Mouse (Mus musculus) forebrain, embryonic 11.5 days (tissue): Measurements from ENCODE around the gene Gm9821. TPM values are rescaled to one million over a fixed set of nuclear protein-coding genes. Genes with fewer than 3 reads are reported as not detected.

ENCODE experiments used
- ATAC-seq: fragments of 200-750 bp; cut with Nextera tagmentation; replicated peaks from 2 replicates; pipeline ENCODE4 v1.8.0; 2017; ENCODE audit warnings: moderate TSS enrichment; ENCODE audit not compliant: low FRiP score
- DNase-seq: peaks from one replicate; pipeline ENCODE4 v3.0.0-alpha.2; 2017; ENCODE audit warnings: low spot score
- H3K27ac ChIP-seq: fragments of 300-500 bp; sonication (generic); 2 replicates; pipeline ENCODE4 v1.5.1; 2014; ENCODE audit warnings: low read depth, low read length
- H3K27me3 ChIP-seq: fragments of 300-500 bp; sonication (generic); 2 replicates; pipeline ENCODE4 v1.6.1; 2014; ENCODE audit warnings: mild to moderate bottlenecking, low read length, mixed read lengths; ENCODE audit not compliant: control insufficient read depth, insufficient read depth
- H3K36me3 ChIP-seq: fragments of 300-500 bp; sonication (generic); 2 replicates; pipeline ENCODE4 v1.6.1; 2014; ENCODE audit warnings: mild to moderate bottlenecking, low read length, moderate library complexity, mixed read lengths; ENCODE audit not compliant: control insufficient read depth, insufficient read depth
- H3K4me1 ChIP-seq: fragments of 300-500 bp; sonication (generic); replicated peaks from 2 replicates; pipeline ENCODE4 v1.6.1; 2014; ENCODE audit warnings: low read length, mixed read lengths; ENCODE audit not compliant: control insufficient read depth, insufficient read depth
- H3K4me2 ChIP-seq: fragments of 300-500 bp; sonication (generic); 2 replicates; pipeline ENCODE4 v1.6.1; 2014; ENCODE audit warnings: low read depth, mild to moderate bottlenecking, low read length, moderate library complexity, mixed read lengths; ENCODE audit not compliant: severe bottlenecking
- H3K4me3 ChIP-seq: fragments of 300-500 bp; sonication (generic); 2 replicates; pipeline ENCODE4 v1.5.1; 2014; ENCODE audit warnings: low read depth, low read length
- H3K9ac ChIP-seq: fragments of 300-500 bp; sonication (generic); 2 replicates; pipeline ENCODE4 v1.6.1; 2014; ENCODE audit warnings: low read length
- H3K9me3 ChIP-seq: fragments of 300-500 bp; sonication (generic); 2 replicates; pipeline ENCODE4 v1.6.1; 2016; ENCODE audit warnings: low read length, mixed read lengths; ENCODE audit not compliant: control insufficient read depth
- WGBS: fragments of 180-500 bp; shearing (Covaris S2); extraction: QIAGEN DNeasy Blood & Tissue Kit; methylation state at CpG from one replicate; pipeline ENCODE4 v1.1.7; 2014; 5-methylcytosine and 5-hydroxymethylcytosine counted together
- polyA plus RNA-seq: library from polyadenylated mRNA; unstranded; fragments of >200 nt; fragmentation: Nextera tagmentation; extraction: Ambion mirVana; gene quantifications from 2 replicates; pipeline ENCODE4 v1.2.1, GENCODE M21; 2014

Gm9821 gene
- polyA plus RNA-seq, 1 experiment from 2014 or later, result 0.90 TPM

DNA sequence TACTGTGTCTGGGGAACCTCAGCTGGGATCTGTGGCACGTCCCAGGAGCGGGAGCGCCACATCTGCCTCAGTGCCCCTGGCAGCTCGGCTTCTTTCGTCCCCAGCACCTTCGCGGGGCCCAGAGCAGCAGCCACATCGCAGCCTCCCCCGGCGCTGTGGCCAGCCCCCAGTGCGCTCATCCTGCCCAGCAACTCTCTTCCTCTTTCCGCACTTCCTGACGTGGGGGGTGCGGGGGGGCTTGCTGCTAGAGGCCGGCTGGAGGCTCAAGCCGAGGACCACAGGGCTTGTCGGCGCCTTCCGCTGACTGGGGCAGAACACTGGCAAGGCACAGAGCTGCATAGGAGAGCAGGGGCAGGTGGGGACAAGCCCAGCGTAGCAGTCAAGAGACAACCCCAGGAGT lies 19.9 kb downstream of the Gm9821 start:
- H3K9ac ChIP-seq, result no peak overlapping the region
- no peak overlapping the region for H3K4me2 ChIP-seq
- H3K4me3 ChIP-seq, result no peak overlapping the region

DNA sequence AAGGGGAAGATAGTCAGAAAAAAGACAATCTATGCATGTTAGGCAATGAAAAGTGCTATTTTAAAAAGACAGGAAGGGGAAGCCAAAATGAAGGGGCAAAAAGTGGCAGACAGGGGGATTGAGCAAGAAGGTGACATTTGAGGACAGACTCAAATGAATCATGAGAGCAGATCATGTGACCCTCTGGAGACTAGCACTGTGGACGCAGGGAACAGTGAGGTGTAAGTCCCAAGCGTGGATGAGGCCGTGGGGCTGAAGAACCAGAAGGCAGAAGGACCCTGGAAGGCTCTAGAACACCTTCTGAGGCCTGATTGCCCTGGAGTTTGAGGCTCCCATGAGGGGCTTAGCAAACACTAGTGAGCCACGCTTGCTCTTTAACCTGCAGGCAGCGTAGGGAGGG lies 20.9 kb downstream of the Gm9821 start:
- DNase-seq, result no peak
- no peak for ATAC-seq
- no peak overlapping the region for H3K4me2 ChIP-seq
- no peak overlapping the region for H3K27ac ChIP-seq
- H3K9ac ChIP-seq, result no peak overlapping the region
- peaks cover 13% of the 10 kb centered on the region for H3K4me1 ChIP-seq
- H3K27me3 ChIP-seq, result no peaks in the 10 kb centered on the region; the same call in 1 of the 2 replicates
- no peak overlapping the region for H3K4me3 ChIP-seq
- H3K36me3 ChIP-seq, result no peaks in the 10 kb centered on the region
- 91% methylated on average over 5 of the region's 5 CpGs for WGBS
- no peaks in the 10 kb centered on the region for H3K9me3 ChIP-seq

More for the DNA sequence above, 19.9 kb downstream of the Gm9821 start:
- DNase-seq (peak; percentile 57), ATAC-seq (no peak)
- no peaks in the 10 kb centered on the region for H3K36me3 ChIP-seq
- no peaks in the 10 kb centered on the region for H3K9me3 ChIP-seq
- H3K4me1 ChIP-seq, result peaks cover 12% of the 10 kb centered on the region
- no peaks in the 10 kb centered on the region; the same call in 1 of the 2 replicates for H3K27me3 ChIP-seq
- H3K27ac ChIP-seq, result no peak overlapping the region
- 17% methylated on average over 20 of the region's 20 CpGs for WGBS

DNA sequence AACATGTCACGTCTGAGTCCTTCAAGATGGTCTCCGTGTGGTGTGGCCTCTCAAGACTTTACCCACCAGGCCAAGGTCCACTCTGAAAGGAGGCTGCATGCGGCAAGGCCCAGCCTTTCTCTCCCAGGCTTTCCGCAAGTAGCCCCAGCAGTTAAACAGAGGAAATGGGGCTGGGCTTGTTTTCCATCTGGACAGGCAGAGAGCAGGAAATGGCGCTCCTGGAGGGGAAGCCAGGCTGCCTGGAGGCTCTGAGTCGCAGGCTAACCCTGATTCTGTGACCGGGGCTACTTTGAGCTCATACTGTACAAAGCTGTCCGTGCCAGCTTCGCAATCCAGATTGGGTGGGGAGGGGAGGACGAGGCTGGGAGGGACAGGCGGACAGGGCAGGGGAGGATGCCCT lies 22.5 kb downstream of the Gm9821 start:
- DNase-seq (no peak), ATAC-seq (no peak)
- no peak overlapping the region for H3K9ac ChIP-seq
- H3K36me3 ChIP-seq, result no peaks in the 10 kb centered on the region
- peaks cover 2% of the 10 kb centered on the region; the same call in 1 of the 2 replicates for H3K27me3 ChIP-seq
- 66% methylated on average over 11 of the region's 11 CpGs for WGBS
- no peaks in the 10 kb centered on the region for H3K9me3 ChIP-seq
- no peak overlapping the region for H3K4me3 ChIP-seq
- H3K4me2 ChIP-seq, result no peak overlapping the region
- H3K4me1 ChIP-seq, result peaks cover 5% of the 10 kb centered on the region
- no peak overlapping the region for H3K27ac ChIP-seq

DNA sequence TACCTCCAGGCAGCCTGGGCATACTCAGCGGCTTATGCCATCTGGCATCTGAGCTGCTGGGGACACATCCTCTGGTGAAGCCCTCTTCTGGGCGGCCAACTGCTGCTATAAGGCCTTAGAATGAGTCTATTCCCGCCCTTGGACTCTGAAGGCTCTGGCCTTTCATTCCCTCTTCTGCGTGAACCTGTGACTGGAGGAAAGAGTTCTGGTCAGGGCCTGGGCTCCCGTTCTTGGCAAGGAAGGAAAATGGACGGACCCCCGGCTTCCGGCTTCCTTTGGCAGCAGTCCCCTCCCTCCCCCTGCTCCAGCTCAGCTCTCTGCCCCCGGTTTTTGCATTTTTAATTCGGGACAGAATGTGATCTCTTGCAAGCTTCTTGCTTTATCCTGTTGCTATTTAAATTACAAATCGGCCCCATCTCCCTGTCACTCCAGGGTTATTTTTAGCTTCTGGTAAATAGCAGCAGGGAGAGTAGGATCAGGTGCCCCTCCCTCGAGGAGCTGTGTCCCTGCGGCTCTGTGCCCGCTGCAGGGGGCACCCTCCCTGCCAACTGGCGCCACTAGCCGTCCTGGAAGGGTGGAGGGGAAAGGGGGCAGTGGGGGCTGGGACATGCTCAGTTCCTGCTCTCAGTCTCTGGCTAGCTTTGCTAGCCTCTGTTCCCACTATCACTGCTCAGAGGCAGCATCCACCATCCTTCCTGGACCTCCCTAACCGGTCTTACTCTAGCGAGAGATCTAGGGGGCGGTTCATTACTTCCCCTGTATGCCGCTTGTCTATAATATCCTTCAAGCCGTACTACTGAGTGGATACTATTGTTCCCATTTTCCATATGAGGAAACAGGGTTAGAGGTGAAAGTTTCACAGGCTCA lies 26.0 kb downstream of the Gm9821 start:
- ATAC-seq (0 out of 2 replicates have a peak, but pooled peaks have one; percentile 22), DNase-seq (no peak)
- Histone ChIP-seq H3K9me3 (no peaks in the 10 kb centered on the region), H3K9ac (peak overlapping the region; percentile 20; the same call in 1 of the 2 replicates), H3K36me3 (no peaks in the 10 kb centered on the region), H3K4me2 (peak overlapping the region; percentile 24; the same call in 1 of the 2 replicates), H3K4me3 (no peak overlapping the region), H3K27me3 (peaks cover 24% of the 10 kb centered on the region), H3K27ac (no peak overlapping the region), H3K4me1 (peaks cover 11% of the 10 kb centered on the region)
- WGBS, result 20% methylated on average over 21 of the region's 21 CpGs

DNA sequence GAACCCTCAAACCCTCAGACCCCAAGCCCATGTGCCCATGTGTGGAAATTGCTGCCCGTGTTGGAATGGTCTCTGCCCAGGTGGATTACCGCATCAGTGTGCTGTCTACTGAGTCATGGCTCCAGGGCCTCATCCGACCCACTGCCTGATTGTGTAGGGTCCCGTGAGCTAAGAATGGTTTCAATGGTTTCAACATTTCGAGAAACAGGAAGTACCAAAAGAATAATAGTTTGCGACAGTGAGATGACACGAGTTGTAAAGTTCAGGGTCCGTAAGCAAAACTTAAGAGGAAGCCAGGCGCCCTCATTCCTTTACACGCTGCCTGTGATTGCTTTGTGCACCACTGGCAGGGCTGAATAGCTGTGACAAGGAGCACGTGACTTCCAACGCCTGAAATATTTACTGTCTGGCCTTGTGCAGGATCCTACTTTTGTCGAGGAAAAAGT lies 26.6 kb downstream of the Gm9821 start:
- no peaks in the 10 kb centered on the region for H3K36me3 ChIP-seq
- no peak overlapping the region for H3K4me2 ChIP-seq
- H3K9ac ChIP-seq, result no peak overlapping the region
- DNase-seq (no peak), ATAC-seq (0 out of 2 replicates have a peak, but pooled peaks have one; percentile 2)
- 46% methylated on average over 13 of the region's 13 CpGs for WGBS
- H3K27ac ChIP-seq, result no peak overlapping the region
- H3K4me3 ChIP-seq, result no peak overlapping the region
- H3K9me3 ChIP-seq, result no peaks in the 10 kb centered on the region
- peaks cover 26% of the 10 kb centered on the region for H3K27me3 ChIP-seq
- H3K4me1 ChIP-seq, result peaks cover 11% of the 10 kb centered on the region

DNA sequence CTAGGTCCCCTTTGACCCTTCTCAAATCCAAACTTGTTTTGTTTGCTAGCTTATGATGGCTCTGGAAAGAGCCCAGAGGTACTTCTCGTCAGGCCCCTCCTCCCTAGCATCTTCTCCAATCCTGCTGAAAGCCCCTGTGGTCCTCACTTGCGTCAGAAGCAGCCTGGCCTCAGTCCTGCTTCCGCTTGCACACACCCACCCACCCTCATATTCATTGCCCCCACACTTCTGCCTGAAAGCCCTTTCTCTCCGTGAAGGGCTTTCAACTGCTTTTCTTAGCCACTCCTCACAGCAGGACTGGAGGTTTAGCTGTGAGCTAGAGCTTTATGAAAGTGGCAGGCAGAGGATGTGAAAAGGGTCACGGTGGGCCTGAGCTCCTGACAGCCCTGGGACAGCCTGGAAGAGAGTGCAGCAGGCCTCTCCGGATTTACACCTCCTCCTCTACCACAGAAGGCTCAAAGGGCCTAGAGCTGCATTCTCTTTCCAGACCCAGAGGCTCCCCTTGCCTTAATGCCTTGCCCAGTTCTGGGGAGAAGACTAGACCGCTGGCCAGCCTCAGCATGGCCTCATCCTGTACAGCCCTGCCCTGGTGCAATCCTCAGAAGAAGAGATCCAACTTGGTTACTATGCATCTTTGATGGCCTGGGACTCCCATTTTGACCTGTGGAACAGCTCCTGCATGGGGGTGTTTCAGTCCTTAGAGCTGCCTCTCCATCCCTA lies 28.1 kb downstream of the Gm9821 start:
- DNase-seq (no peak), ATAC-seq (no peak)
- H3K4me1 ChIP-seq, result peaks cover 11% of the 10 kb centered on the region
- no peak overlapping the region for H3K4me2 ChIP-seq
- H3K9me3 ChIP-seq, result no peaks in the 10 kb centered on the region
- H3K27ac ChIP-seq, result no peak overlapping the region
- H3K9ac ChIP-seq, result no peak overlapping the region
- H3K27me3 ChIP-seq, result peaks cover 31% of the 10 kb centered on the region
- H3K36me3 ChIP-seq, result no peaks in the 10 kb centered on the region
- 19% methylated on average over 7 of the region's 7 CpGs for WGBS
- no peak overlapping the region for H3K4me3 ChIP-seq

DNA sequence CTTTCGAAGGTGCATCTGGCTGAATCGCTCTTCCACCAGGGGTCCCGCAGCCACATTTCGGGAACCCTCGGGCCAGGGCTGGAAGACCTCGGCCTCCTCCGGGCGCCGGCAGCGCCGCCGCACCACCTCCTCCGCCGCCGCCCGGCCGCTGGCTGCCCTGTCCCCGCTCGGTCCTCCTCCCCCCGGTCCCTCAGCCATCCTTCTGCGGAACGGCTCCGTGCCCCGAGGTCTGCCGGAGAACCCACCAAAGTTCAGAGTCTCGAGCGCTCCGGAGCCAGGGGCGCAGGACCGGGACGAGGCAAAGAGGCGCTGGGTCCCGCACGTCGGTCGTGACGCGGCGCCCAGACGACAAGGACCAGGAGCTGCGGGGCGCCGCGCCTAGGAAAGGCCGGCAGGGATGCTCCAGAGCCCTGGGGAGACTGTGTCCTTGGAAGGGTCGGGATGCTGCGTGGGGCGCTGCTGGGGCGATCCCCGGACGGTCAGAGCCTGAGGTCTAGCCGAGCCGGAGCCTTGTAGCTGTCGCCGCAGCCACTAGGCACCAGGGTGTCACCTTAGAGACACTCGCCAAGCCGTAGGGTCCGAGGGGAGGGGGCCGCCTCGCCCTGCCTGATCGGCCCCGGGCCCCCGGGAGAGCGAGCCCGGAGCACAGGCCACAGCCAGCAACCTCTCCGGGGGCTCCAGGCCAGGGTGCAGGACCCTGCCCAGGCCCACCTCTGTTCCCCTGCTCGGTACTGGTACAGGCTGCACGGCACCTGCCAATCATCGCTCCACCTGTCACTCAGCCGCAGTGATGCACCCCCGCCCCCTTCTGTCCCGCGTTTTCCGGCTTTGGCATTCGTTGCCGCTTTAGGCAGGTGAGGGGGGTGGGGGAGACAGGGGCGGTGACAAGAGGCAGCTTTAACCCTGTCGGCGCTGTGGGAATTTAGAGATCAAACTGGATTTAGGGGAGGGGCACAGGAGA lies 30.4 kb downstream of the Gm9821 start, which contains the start of gene Dgkz:
Gene Dgkz (minus strand): TSS at position 284 of the 961 bp plus-strand sequence.
- peak within 1 kb of the TSS; percentile 64 for H3K4me2 ChIP-seq
- peak; percentile 55 for ATAC-seq
- no peaks in the 10 kb centered on the region for H3K9me3 ChIP-seq
- peaks cover 31% of the 10 kb centered on the region for H3K27me3 ChIP-seq
- WGBS, result 1% methylated on average over 78 of the region's 79 CpGs
- DNase-seq, result peak; percentile 63
- peak within 1 kb of the TSS; percentile 35 for H3K4me3 ChIP-seq
- peak within 1 kb of the TSS; percentile 49 for H3K9ac ChIP-seq
- no peaks in the 10 kb centered on the region for H3K36me3 ChIP-seq
- H3K4me1 ChIP-seq, result peaks cover 14% of the 10 kb centered on the region
- no peak within 1 kb of the TSS for H3K27ac ChIP-seq

DNA sequence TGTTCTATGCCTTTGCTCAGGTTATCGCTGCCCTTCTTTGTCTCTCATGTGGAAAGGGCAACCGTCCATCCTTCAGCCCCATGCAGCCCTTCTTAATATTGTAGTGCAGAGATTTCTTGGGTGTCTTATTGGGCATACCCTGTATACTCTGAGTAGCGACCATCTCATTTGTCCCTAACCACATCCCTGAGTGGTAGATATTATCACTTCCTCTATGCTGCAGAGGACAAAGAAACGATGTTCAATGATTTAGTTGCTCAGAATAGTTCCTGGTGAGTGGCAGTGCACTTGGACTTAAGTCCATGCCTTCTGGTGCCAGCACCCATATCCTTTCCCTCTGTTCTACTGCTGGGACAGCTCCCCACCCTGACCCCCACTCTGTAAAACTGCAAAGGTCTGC lies 32.5 kb downstream of the Gm9821 start:
- ATAC-seq, result no peak
- Histone ChIP-seq H3K4me1 (peaks cover 8% of the 10 kb centered on the region; the same call in 1 of the 2 replicates), H3K9me3 (no peaks in the 10 kb centered on the region), H3K36me3 (no peaks in the 10 kb centered on the region), H3K27ac (no peak overlapping the region), H3K27me3 (peaks cover 30% of the 10 kb centered on the region), H3K9ac (no peak overlapping the region), H3K4me2 (no peak overlapping the region), H3K4me3 (no peak overlapping the region)
- DNase-seq, result no peak
- 80% methylated on average over 4 of the region's 4 CpGs for WGBS
